Mouse (Mus musculus) skeletal muscle tissue, adult 2 months (tissue): ENCODE measurements around the gene Ifitm2.

Experiments used
- DNase-seq: peaks from one replicate; pipeline ENCODE4 v3.0.0-alpha.2; 2012; ENCODE audit warnings: low read depth, low spot score

Gene Ifitm2

GRCm38 (mm10) chr7:140907131-140907530 lies 48.7 kb downstream of the Ifitm2 start:
- DNase-seq: no peak

- DNase-seq: no peak
These were observed 50.1 kb downstream of the Ifitm2 start for GRCm38 (mm10) chr7:140905642-140906081.
